Mouse (Mus musculus) left cerebral cortex, adult 9 months (tissue): ENCODE measurements at regions not wholly inside any gene's neighbourhood (a gene's known extent, or its start where the extent isn't known, plus 50 kb on each side); places are given as distances from the start of the nearest gene placed in this dataset.
A peak's percentile ranks its signal among the peaks of the same experiment; 100 is the strongest.

Source experiments
- DNase-seq, 2 experiments: peaks; one replicate each; pipeline ENCODE4 v3.0.0; 2022; ENCODE audit warnings: low spot score in 2 of 2

DNA sequence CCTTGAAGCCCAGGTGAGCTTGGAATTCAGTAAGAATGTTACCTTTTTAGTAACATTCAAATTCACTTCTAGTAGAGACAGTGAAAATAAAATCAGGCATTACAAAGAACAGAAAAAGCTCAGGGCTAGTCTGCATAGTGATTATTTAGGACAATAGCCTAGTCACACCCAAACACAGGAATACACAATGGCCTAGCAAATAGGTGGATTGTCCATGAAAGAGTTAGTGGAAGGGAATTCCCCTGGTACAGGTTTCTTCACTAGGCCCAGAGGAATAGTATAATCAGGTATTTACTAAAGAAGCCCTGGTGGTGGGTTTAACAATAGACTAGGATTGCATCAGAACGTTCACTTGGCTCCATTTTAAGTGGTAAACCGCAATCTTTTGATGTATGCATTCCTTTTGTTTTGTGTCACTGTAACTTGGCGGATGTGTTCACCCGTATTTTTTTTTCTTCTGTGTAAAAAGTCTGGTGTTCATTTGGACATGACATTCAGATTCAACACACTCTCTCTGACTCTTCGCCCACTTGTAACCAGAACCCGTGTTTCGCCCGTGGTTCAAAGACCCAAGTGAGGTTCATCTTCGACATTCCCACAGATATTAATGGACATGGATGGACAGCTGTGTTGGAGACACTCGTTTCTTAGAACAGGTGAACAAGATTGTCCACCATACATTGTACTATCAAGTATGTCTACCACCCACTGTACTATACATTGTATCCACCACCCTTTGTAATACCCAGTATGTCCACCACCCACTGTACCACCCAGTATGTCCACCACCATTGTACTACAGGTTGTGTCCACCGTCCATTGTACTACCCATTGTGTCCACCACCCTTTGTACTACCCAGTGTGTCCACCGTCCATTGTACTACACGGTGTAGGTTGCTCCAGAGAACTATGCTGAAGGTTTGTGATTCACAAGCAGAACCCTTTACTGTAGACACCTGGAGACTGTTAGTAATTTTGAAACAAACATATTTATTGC, 146.9 kb upstream of the Negr1 start:
- no peak for DNase-seq

DNA sequence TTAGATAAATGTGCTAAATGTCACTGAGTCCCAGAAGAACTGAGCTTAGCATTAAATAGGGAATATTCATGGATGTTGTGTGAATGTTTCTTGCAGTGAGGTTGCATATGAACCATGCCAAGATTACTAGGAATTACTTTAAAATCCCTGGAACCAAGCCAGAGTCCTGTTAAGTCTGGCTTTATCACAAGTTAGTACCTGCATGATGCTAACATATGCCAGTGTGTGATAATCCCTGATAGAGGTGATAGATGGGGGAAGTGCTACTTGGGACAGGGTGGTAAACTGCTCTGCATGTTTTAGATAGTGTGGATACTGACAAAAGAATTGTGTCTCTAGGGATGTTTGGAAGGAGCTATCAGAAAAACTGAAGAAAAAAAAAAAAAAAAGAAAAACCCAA, 143.5 kb upstream of the Negr1 start:
- DNase-seq, result no peak

DNA sequence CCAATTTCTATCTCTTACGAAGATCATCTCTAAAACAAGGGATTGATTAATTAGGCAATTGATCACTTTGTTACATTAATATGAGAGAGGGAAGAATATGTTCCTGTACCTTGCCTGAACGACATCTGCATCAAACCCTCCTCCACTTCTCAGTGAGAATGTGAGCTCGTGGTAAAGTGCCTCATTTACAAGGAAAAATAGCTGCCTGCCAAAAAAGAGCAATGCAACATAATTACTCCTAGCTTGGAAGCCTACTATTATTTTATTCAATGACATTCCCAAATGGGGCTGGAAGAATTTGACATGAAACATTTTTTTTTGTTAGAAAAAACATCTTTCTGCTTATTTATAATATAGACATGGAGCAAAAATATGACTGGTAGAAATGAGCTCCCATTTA, 138.5 kb upstream of the Negr1 start:
- DNase-seq, result no peak

DNA sequence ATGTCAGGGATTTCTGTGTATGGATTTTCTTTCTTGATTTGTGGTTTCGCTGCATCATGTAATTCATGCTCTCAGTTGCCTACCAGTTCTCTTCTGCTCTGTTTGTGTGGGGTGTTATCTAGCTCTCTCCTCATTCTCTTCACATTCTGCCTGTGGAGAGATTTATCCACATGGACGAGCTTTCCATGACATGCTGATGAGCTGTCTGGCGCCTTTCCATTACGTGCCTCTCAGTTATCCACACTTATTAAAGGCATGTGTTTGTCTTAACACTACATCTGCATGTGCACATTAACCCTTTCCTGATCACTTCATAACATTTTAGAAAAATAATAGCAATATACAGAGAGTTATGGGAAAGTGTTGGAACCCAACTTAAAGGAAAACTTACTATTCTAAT, 106.6 kb upstream of the Negr1 start:
- DNase-seq, result no peak

DNA sequence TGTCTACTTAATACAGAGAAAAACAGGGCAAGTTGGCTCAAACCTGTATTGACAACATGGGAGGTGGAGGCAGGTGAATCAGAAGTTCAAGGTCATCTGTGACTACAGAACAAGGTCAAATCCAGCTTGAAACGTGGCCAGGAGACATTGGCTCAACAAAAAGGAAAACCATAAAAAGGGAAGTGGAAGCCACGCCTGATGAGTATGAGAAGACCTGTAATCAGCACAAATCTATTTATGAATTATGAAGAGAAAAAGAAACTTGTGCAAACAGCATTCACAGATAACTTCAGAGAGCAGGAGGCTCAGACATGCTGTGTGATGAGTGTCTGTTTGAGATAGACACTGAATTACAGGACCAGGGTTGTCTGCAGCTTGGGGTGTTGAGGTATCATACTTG, 98.3 kb upstream of the Negr1 start:
- DNase-seq, result no peak

DNA sequence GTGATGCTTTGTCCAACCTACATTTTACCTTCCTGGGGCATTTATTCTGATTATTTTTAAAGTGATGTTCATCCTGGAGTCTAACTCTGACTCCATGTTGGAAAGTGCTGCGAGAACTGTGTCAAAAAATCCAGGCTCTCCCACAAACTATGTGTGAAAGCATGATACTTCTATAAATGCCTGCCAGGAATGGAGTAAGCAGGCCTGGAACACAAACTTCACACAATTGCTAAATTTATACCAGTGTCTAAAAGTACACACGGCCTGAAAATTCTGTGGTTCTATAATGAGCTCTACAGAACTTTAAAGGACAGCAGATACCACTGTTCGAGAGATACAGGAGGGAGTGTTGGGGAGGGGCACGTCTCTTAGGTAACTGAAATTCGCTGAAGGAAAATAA, 96.0 kb upstream of the Negr1 start:
- DNase-seq, result peak; percentile 15 to 23

DNA sequence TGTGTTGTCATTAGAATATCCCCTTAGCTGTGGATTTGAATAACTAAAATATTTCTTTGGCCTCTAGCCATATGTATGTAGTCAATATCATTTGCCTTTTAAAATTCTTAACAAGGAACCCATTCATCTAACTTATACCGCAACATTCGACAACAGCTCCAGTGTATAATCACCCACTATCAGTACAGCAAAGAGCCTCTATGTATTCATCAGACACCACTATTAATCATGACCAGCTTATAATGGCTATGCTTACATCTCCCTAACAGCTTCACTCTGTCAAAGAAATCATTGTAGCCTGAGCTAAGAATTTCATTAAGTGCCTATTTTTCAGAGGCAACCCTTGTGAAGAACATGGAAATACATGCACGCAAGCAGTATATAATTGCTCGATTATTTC, 88.9 kb upstream of the Negr1 start:
- no peak for DNase-seq
